Mouse (Mus musculus): Measurements from ENCODE around the gene Dpagt1. TPM values are rescaled to one million over a fixed set of nuclear protein-coding genes. Genes with fewer than 3 reads are reported as not detected.

Gene Dpagt1
- total RNA-seq, 1 experiment, result 16.3 TPM

DNA sequence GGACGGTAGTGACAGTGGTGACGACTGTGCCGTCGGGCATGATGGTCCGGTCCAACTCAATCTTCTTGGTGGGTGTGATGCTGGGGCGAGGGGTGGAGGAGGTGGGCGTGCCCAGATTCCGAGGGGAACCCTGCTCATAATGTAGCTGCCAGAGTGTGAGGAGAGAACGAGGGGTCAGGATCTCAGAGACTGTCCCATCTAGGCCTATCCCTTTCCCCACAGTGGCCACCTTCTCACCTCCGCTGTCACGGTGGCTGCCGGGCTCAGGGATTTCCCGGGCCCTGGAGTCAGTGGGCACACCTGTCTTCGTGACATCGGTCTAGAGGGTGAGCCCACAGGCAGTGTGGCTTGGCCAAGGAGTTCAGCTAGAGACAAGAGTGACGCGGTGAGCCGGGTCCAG lies 10.9 kb upstream of the Dpagt1 start:
- Histone ChIP-seq H3K4me1 (ENCODE audit: control insufficient read depth in 2 of 2, insufficient read depth in 2 of 2, low read length in 2 of 2, poor library complexity in 1 of 2) (peaks cover 0 to 17% of the 10 kb centered on the region in 2 experiments; a peak in 2 of 4 replicates), H3K36me3 (ENCODE audit: control insufficient read depth, insufficient read depth, low read length, poor library complexity, severe bottlenecking) (no peaks in the 10 kb centered on the region), H3K9ac (ENCODE audit: insufficient read depth, low read depth, low read length, poor library complexity, severe bottlenecking) (no peak overlapping the region), H3K4me3 (ENCODE audit: insufficient read depth in 1 of 2, low read depth in 1 of 2, low read length in 2 of 2, poor library complexity in 1 of 2, severe bottlenecking in 1 of 2) (no peak overlapping the region), H3K9me3 (ENCODE audit: control insufficient read depth, insufficient read depth, low read depth, low read length) (no peaks in the 10 kb centered on the region), H3K27ac (ENCODE audit: insufficient read depth, low read depth, low read length, poor library complexity, severe bottlenecking) (no peak overlapping the region)
- DNase-seq (ENCODE audit: low read depth, low spot score), result no peak
- no peak for TF ChIP-seq HCFC1 (IDR thresholded peaks at IDR 0.05; ENCODE audit: borderline replicate concordance, insufficient read depth, low read length)
- no peak for TF ChIP-seq CHD2 (IDR thresholded peaks at IDR 0.05; ENCODE audit: low read depth, low read length)
- TF ChIP-seq MAFK (IDR thresholded peaks at IDR 0.05; ENCODE audit: insufficient read depth, low read depth, low read length), result no peak
- no peak for TF ChIP-seq ZC3H11A (IDR thresholded peaks at IDR 0.05; ENCODE audit: borderline replicate concordance, low read depth, low read length)
- no peak for TF ChIP-seq ZNF384 (IDR thresholded peaks at IDR 0.05; ENCODE audit: low read depth, low read length)
- in situ Hi-C loops (cut with MboI; ENCODE audit: low sequenced_read_pairs in 2 of 2, unreplicated experiment in 2 of 2), result no loop called here

DNA sequence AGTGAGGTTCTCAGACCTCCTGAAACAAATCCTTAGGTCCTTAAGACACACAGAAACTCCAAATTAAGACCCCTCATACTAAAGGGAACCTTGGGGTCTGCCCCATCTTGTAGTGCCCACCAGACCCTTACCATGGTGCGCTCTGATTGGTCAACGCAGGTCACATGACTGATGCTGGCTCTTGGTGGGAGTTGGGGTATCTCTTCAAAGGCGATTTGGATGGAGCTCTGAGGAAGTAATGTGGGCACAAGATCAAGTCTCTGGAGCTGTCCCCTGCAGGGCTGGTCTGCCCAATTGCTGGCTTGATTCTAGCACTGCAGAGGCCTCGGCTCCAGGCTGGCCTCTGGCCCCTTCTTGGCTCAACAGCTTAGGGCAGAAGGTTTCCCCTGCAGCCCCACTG lies 8.4 kb upstream of the Dpagt1 start:
- Histone ChIP-seq H3K36me3 (ENCODE audit: control insufficient read depth, insufficient read depth, low read length, poor library complexity, severe bottlenecking) (no peaks in the 10 kb centered on the region), H3K9me3 (ENCODE audit: control insufficient read depth, insufficient read depth, low read depth, low read length) (no peaks in the 10 kb centered on the region), H3K9ac (ENCODE audit: insufficient read depth, low read depth, low read length, poor library complexity, severe bottlenecking) (no peak overlapping the region), H3K4me1 (ENCODE audit: control insufficient read depth in 2 of 2, insufficient read depth in 2 of 2, low read length in 2 of 2, poor library complexity in 1 of 2) (peaks cover 0 to 2% of the 10 kb centered on the region in 2 experiments; a peak in 1 of 4 replicates), H3K27ac (ENCODE audit: insufficient read depth, low read depth, low read length, poor library complexity, severe bottlenecking) (no peak overlapping the region), H3K4me3 (ENCODE audit: insufficient read depth in 1 of 2, low read depth in 1 of 2, low read length in 2 of 2, poor library complexity in 1 of 2, severe bottlenecking in 1 of 2) (no peak overlapping the region)
- in situ Hi-C loops (cut with MboI; ENCODE audit: low sequenced_read_pairs in 2 of 2, unreplicated experiment in 2 of 2), result no loop called here
- TF ChIP-seq ZNF384 (IDR thresholded peaks at IDR 0.05; ENCODE audit: low read depth, low read length) (no peak), ZC3H11A (IDR thresholded peaks at IDR 0.05; ENCODE audit: borderline replicate concordance, low read depth, low read length) (no peak)
- no peak for DNase-seq (ENCODE audit: low read depth, low spot score)

DNA sequence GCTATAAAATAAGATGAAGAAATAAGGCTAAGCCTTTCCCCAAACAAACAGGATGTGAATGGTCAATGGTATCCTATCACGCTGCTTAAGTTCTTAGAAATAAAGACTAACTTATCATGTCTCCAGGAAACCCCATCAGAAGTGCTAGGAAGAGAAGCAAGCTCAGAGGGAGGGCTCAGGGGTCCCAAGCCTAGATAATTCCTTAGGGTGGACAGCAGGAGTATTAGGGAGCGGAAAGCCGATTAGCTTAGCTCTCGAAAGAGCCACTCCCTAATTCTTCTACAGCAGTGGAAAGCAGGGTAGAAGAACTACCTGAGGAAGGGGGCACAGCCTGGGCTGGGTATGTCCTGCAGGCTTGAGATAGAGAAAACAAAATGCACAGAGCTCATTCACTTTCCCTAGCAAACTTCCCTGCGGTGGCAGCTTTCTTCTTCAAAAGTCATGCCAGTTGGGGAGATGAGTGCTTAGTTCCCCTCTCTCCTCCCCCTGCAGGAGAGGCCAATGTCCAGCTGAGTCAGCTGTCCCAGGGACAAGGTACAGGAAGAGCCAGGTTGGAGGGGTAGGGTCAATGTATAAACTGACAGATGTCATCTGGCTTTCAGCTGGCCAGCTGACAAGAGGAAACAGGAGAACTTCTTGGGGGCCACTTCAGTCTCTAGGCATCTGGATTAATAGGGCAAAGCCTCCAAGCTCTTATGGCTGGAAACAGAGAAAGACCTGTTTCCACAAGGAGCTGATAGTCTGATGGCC lies 7.6 kb upstream of the Dpagt1 start:
- Histone ChIP-seq H3K36me3 (ENCODE audit: control insufficient read depth, insufficient read depth, low read length, poor library complexity, severe bottlenecking) (no peaks in the 10 kb centered on the region), H3K4me3 (ENCODE audit: insufficient read depth in 1 of 2, low read depth in 1 of 2, low read length in 2 of 2, poor library complexity in 1 of 2, severe bottlenecking in 1 of 2) (no peak overlapping the region), H3K9ac (ENCODE audit: insufficient read depth, low read depth, low read length, poor library complexity, severe bottlenecking) (no peak overlapping the region), H3K9me3 (ENCODE audit: control insufficient read depth, insufficient read depth, low read depth, low read length) (no peaks in the 10 kb centered on the region), H3K4me1 (ENCODE audit: control insufficient read depth in 2 of 2, insufficient read depth in 2 of 2, low read length in 2 of 2, poor library complexity in 1 of 2) (peaks cover 0 to 3% of the 10 kb centered on the region in 2 experiments; a peak in 1 of 4 replicates), H3K27ac (ENCODE audit: insufficient read depth, low read depth, low read length, poor library complexity, severe bottlenecking) (no peak overlapping the region)
- no peak for DNase-seq (ENCODE audit: low read depth, low spot score)
- TF ChIP-seq HCFC1 (IDR thresholded peaks at IDR 0.05; ENCODE audit: borderline replicate concordance, insufficient read depth, low read length) (no peak), ZC3H11A (IDR thresholded peaks at IDR 0.05; ENCODE audit: borderline replicate concordance, low read depth, low read length) (no peak), MAFK (IDR thresholded peaks at IDR 0.05; ENCODE audit: insufficient read depth, low read depth, low read length) (no peak), CHD2 (IDR thresholded peaks at IDR 0.05; ENCODE audit: low read depth, low read length) (no peak), ZNF384 (IDR thresholded peaks at IDR 0.05; ENCODE audit: low read depth, low read length) (no peak)
- in situ Hi-C loops (cut with MboI; ENCODE audit: low sequenced_read_pairs in 2 of 2, unreplicated experiment in 2 of 2), result no loop called here

DNA sequence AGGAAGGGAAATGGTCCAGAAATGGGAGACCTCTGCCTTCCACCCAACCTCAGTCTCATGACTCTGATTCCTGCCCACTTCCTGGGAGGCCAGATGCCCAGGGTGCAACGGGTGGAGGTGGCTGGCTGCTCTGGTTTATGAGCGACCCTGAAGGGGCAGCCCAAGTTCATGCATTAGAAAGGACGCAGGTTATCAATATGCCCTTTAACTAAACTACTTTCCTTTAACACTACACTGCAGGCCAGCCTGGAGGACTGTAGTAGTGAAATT lies 7.1 kb upstream of the Dpagt1 start:
- Histone ChIP-seq H3K4me3 (ENCODE audit: insufficient read depth in 1 of 2, low read depth in 1 of 2, low read length in 2 of 2, poor library complexity in 1 of 2, severe bottlenecking in 1 of 2) (no peak overlapping the region), H3K36me3 (ENCODE audit: control insufficient read depth, insufficient read depth, low read length, poor library complexity, severe bottlenecking) (no peaks in the 10 kb centered on the region), H3K4me1 (ENCODE audit: control insufficient read depth in 2 of 2, insufficient read depth in 2 of 2, low read length in 2 of 2, poor library complexity in 1 of 2) (peaks cover 0 to 3% of the 10 kb centered on the region in 2 experiments; a peak in 1 of 4 replicates), H3K9me3 (ENCODE audit: control insufficient read depth, insufficient read depth, low read depth, low read length) (no peaks in the 10 kb centered on the region), H3K9ac (ENCODE audit: insufficient read depth, low read depth, low read length, poor library complexity, severe bottlenecking) (no peak overlapping the region), H3K27ac (ENCODE audit: insufficient read depth, low read depth, low read length, poor library complexity, severe bottlenecking) (no peak overlapping the region)
- in situ Hi-C loops (cut with MboI; ENCODE audit: low sequenced_read_pairs in 2 of 2, unreplicated experiment in 2 of 2), result no loop called here
- DNase-seq (ENCODE audit: low read depth, low spot score), result no peak
- TF ChIP-seq MAFK (IDR thresholded peaks at IDR 0.05; ENCODE audit: insufficient read depth, low read depth, low read length) (no peak), HCFC1 (IDR thresholded peaks at IDR 0.05; ENCODE audit: borderline replicate concordance, insufficient read depth, low read length) (no peak), CHD2 (IDR thresholded peaks at IDR 0.05; ENCODE audit: low read depth, low read length) (no peak), ZC3H11A (IDR thresholded peaks at IDR 0.05; ENCODE audit: borderline replicate concordance, low read depth, low read length) (no peak), ZNF384 (IDR thresholded peaks at IDR 0.05; ENCODE audit: low read depth, low read length) (no peak)

All from ES-E14 (cell line).